8 mouse cellular contexts compared by ENCODE assay signal in genomic region chr16:95827402-95827737, GRCm38 (mm10).
DNase-seq lines count a peak whose midpoint lies in the region; ATAC-seq and TF ChIP-seq lines count a peak whose summit lies in the region.
"Had no signal": no experiment of that assay in that cellular context is flagged by ENCODE, and none has a peak within 500 bp of the region (broad histone marks: within the 10 kb centered on the region; RNA-seq: fewer than 3 reads in every experiment).

No protein-coding gene starts in this region.

- 0 out of 2 replicates have a peak, but pooled peaks have one; percentile 10 for TF ChIP-seq EP300 in liver, postnatal 0 days (IDR thresholded peaks at IDR 0.05; ENCODE audit: low read depth)

- peak; percentile 87 for ATAC-seq in activated CD4-positive, CD25-positive, alpha-beta regulatory T cell, adult 4 months
- ATAC-seq in liver, postnatal 0 days: peak; percentile 33; the same call in 1 of the 2 replicates
- no peak for ATAC-seq in erythroblast, adult 5-6 weeks (replicated peaks; ENCODE audit: low FRiP score, poor library complexity, severe bottlenecking)

- H3K9ac ChIP-seq in liver, postnatal 0 days (replicated peaks): no peak overlapping the region
- H3K9ac ChIP-seq: heart, embryonic 13.5 days had no signal

- no peak for TF ChIP-seq CTCF in liver, postnatal 0 days (IDR thresholded peaks at IDR 0.05; ENCODE audit: low read depth)

- no peaks in the 10 kb centered on the region for H3K36me3 ChIP-seq in liver, postnatal 0 days (replicated peaks; ENCODE audit: insufficient read depth, low read length)
- H3K36me3 ChIP-seq: heart, embryonic 13.5 days had no signal

- peak; percentile 50 for DNase-seq in thymus, postnatal 0 days (ENCODE audit: low spot score)
- DNase-seq in thymus, postnatal 4 days: no peak
- peak; percentile 45 for DNase-seq in liver, postnatal 0 days
- DNase-seq in embryo, embryonic 10.5 days (ENCODE audit: low spot score): no peak
- DNase-seq in cerebellum, postnatal 4 days (ENCODE audit: low spot score in 2 of 2): no peak

- WGBS in liver, postnatal 0 days (ENCODE audit: insufficient replicate concordance): 26% methylated on average over 6 of the region's 6 CpGs

- 0 out of 2 replicates have a peak, but pooled peaks cover under 1% of the 10 kb centered on the region for H3K27me3 ChIP-seq in liver, postnatal 0 days (ENCODE audit: insufficient read depth, low read length)
- H3K27me3 ChIP-seq: heart, embryonic 13.5 days had no signal

- H3K4me3 ChIP-seq in liver, postnatal 0 days (ENCODE audit: low read depth, low read length): no peak overlapping the region
- H3K4me3 ChIP-seq: heart, embryonic 13.5 days had no signal

- H3K4me1 ChIP-seq in liver, postnatal 0 days (ENCODE audit: insufficient read depth): peaks cover 25% of the 10 kb centered on the region

- H3K27ac ChIP-seq in liver, postnatal 0 days (ENCODE audit: low read depth): 0 out of 2 replicates have a peak overlapping the region, but pooled peaks have one; percentile 55

- no peak overlapping the region for H3K4me2 ChIP-seq in liver, postnatal 0 days (ENCODE audit: low read depth, low read length)
- H3K4me2 ChIP-seq: heart, embryonic 13.5 days had no signal

- H3K9me3 ChIP-seq in liver, postnatal 0 days (ENCODE audit: low read length): no peaks in the 10 kb centered on the region
- H3K9me3 ChIP-seq: heart, embryonic 13.5 days had no signal

Comparison
In these comparisons a context has a peak if more than half of its experiments do, and no peak if none do; other contexts are left out.
1. DNase-seq: peak in thymus, postnatal 0 days (single experiment) and liver, postnatal 0 days (single experiment); none in thymus, postnatal 4 days (single experiment), embryo, embryonic 10.5 days (single experiment) and cerebellum, postnatal 4 days (0 of 2).